Mouse (Mus musculus) CH12.LX (cell line): ENCODE results near the gene Cmtm7. TPM values are rescaled to one million over a fixed set of nuclear protein-coding genes. Genes with fewer than 3 reads are reported as not detected.
A peak's percentile ranks its signal among the peaks of the same experiment; 100 is the strongest.

ENCODE experiments used
- DNase-seq: peaks from one replicate; pipeline ENCODE4 v3.0.0-alpha.2; 2013; ENCODE audit errors: extremely low read depth
- H3K27ac ChIP-seq: 2 replicates; pipeline ENCODE4 v1.5.1; 2012; ENCODE audit warnings: low read depth, mild to moderate bottlenecking, control low read depth, moderate library complexity; ENCODE audit not compliant: insufficient read depth
- H3K27me3 ChIP-seq: replicated peaks from 2 replicates; pipeline ENCODE3; 2012; ENCODE audit warnings: inconsistent platforms
- H3K36me3 ChIP-seq, 2 experiments: replicated peaks in 1 of 2; 2 replicates each; pipeline versions ENCODE3 to v1.6.1; 2012; ENCODE audit warnings: inconsistent platforms in 1 of 2, low read length in 1 of 2, mild to moderate bottlenecking in 1 of 2, mixed read lengths in 1 of 2, moderate library complexity in 1 of 2; ENCODE audit not compliant: control insufficient read depth in 1 of 2, insufficient read depth in 1 of 2
- H3K4me1 ChIP-seq, 2 experiments: 2 replicates each; pipeline ENCODE4 v1.6.1; 2012; ENCODE audit warnings: inconsistent platforms in 1 of 2, moderate library complexity in 1 of 2; ENCODE audit not compliant: insufficient read depth in 2 of 2, control insufficient read depth in 1 of 2
- H3K4me2 ChIP-seq: 2 replicates; pipeline ENCODE4 v1.6.1; 2012; ENCODE audit warnings: low read depth, mild to moderate bottlenecking, control low read depth; ENCODE audit not compliant: poor library complexity, insufficient read depth, severe bottlenecking
- H3K4me3 ChIP-seq, 3 experiments: fragments of 150-350 bp in 1 of 3; sonication (generic) in 1 of 3; replicated peaks in 1 of 3; 2 replicates each; pipeline versions ENCODE3 to v1.5.1; 2011 to 2012; ENCODE audit warnings: low read depth in 2 of 3, low read length in 2 of 3, mild to moderate bottlenecking in 2 of 3, moderate library complexity in 2 of 3, control low read depth in 1 of 3, improper control_type of control experiment in 1 of 3, inconsistent platforms in 1 of 3, mixed read lengths in 1 of 3; ENCODE audit not compliant: poor library complexity in 1 of 3
- H3K79me2 ChIP-seq: replicated peaks from 2 replicates; pipeline ENCODE4 v1.6.1; 2012; ENCODE audit warnings: mild to moderate bottlenecking, moderate library complexity; ENCODE audit not compliant: control insufficient read depth, poor library complexity, insufficient read depth, severe bottlenecking; ENCODE audit errors: extremely low read depth
- H3K9ac ChIP-seq: 2 replicates; pipeline ENCODE4 v1.6.1; 2012; ENCODE audit warnings: low read depth, mild to moderate bottlenecking, control low read depth, moderate library complexity; ENCODE audit not compliant: insufficient read depth
- H3K9me3 ChIP-seq: replicated peaks from 2 replicates; pipeline ENCODE3; 2012; ENCODE audit warnings: low read length, inconsistent platforms, mixed read lengths
- CHD2 ChIP-seq: IDR thresholded peaks from 2 replicates; pipeline ENCODE4 v1.6.1; 2011; ENCODE audit warnings: low read length, improper control_type of control experiment
- CTCF ChIP-seq, 2 experiments: IDR thresholded peaks in 1 of 2; conservative IDR thresholded peaks in 1 of 2; 2 replicates each; pipeline ENCODE4 v1.5.1; 2011 to 2012; ENCODE audit warnings: low read depth in 2 of 2, low read length in 2 of 2, improper control_type of control experiment in 1 of 2, inconsistent platforms in 1 of 2, mild to moderate bottlenecking in 1 of 2, moderate library complexity in 1 of 2
- ETS1 ChIP-seq: conservative IDR thresholded peaks from 2 replicates; pipeline ENCODE4 v1.6.1; 2012; ENCODE audit warnings: low read depth, mild to moderate bottlenecking, inconsistent platforms, low read length, improper control_type of control experiment, moderate library complexity
- HCFC1 ChIP-seq: IDR thresholded peaks from 2 replicates; pipeline ENCODE4 v1.6.1; 2012; ENCODE audit warnings: low read depth, mild to moderate bottlenecking, inconsistent platforms, low read length, improper control_type of control experiment
- KAT2A ChIP-seq: IDR thresholded peaks from 2 replicates; pipeline ENCODE4 v1.6.1; 2012; ENCODE audit warnings: low read length, improper control_type of control experiment, inconsistent platforms; ENCODE audit not compliant: insufficient replicate concordance
- MAFK ChIP-seq: IDR thresholded peaks from 2 replicates; pipeline ENCODE4 v1.6.1; 2011; ENCODE audit warnings: low read length, improper control_type of control experiment; ENCODE audit not compliant: insufficient replicate concordance
- MAX ChIP-seq: IDR thresholded peaks from 2 replicates; pipeline ENCODE4 v1.6.1; 2011; ENCODE audit warnings: low read length, improper control_type of control experiment
- MAZ ChIP-seq: IDR thresholded peaks from 2 replicates; pipeline ENCODE4 v1.6.1; 2012; ENCODE audit warnings: low read depth, mild to moderate bottlenecking, inconsistent platforms, low read length, improper control_type of control experiment, moderate library complexity
- MXI1 ChIP-seq: IDR thresholded peaks from 2 replicates; pipeline ENCODE4 v1.6.1; 2011; ENCODE audit warnings: mild to moderate bottlenecking, low read depth, low read length, improper control_type of control experiment
- PAX5 ChIP-seq: IDR thresholded peaks from 2 replicates; pipeline ENCODE4 v1.6.1; 2012; ENCODE audit warnings: low read length, inconsistent platforms, mixed read lengths
- SMC3 ChIP-seq: IDR thresholded peaks from 2 replicates; pipeline ENCODE4 v1.6.1; 2011; ENCODE audit warnings: low read depth, low read length, improper control_type of control experiment
- TBP ChIP-seq: conservative IDR thresholded peaks from 2 replicates; pipeline ENCODE4 v1.6.1; 2011; ENCODE audit warnings: low read depth, low read length, improper control_type of control experiment
- USF1 ChIP-seq: IDR thresholded peaks from 2 replicates; pipeline ENCODE4 v1.6.1; 2014; ENCODE audit warnings: low read depth, mild to moderate bottlenecking, inconsistent platforms, low read length, improper control_type of control experiment
- USF2 ChIP-seq: conservative IDR thresholded peaks from 2 replicates; pipeline ENCODE4 v1.6.1; 2011; ENCODE audit warnings: low read depth, low read length, improper control_type of control experiment
- ZKSCAN1 ChIP-seq: IDR thresholded peaks from 2 replicates; pipeline ENCODE4 v1.6.1; 2012; ENCODE audit warnings: low read depth, inconsistent platforms, low read length, improper control_type of control experiment, borderline replicate concordance
- dilution Hi-C: fragments of 300-500 bp; cut with MboI; formaldehyde crosslinking; loops from 2 replicates; pipeline ENCODE4 v1.14.3; 2020; ENCODE audit warnings: low sequenced_read_pairs; ENCODE audit not compliant: extremely low pct_unique_long_range_greater_than_20kb, extremely low pct_ligation_motif_present
- in situ Hi-C: fragments of 300-500 bp; cut with MboI; formaldehyde crosslinking; loops from 3 replicates; pipeline ENCODE4 v1.14.3; 2019; ENCODE audit warnings: low sequenced_read_pairs, low pct_ligation_motif_present, low pct_unique_long_range_greater_than_20kb, mixed read lengths
- polyA plus RNA-seq: library from polyadenylated mRNA; unstranded; fragments of >175 nt; gene quantifications from 2 replicates; pipeline ENCODE4 v1.2.1, GENCODE M21; 2012; ENCODE audit warnings: low read depth; ENCODE audit not compliant: insufficient read length
- total RNA-seq, 2 experiments: library from RNA; depleted of rRNA; stranded (reverse); fragments of 300-350 nt in 1 of 2; fragments of >200 nt in 1 of 2; gene quantifications; 2 replicates each; pipeline ENCODE4 v1.2.3; 2012 to 2014

Gene Cmtm7
- total and polyA plus RNA-seq, 3 experiments = 45.5 to 80.8 (median 46.0) TPM

DNA sequence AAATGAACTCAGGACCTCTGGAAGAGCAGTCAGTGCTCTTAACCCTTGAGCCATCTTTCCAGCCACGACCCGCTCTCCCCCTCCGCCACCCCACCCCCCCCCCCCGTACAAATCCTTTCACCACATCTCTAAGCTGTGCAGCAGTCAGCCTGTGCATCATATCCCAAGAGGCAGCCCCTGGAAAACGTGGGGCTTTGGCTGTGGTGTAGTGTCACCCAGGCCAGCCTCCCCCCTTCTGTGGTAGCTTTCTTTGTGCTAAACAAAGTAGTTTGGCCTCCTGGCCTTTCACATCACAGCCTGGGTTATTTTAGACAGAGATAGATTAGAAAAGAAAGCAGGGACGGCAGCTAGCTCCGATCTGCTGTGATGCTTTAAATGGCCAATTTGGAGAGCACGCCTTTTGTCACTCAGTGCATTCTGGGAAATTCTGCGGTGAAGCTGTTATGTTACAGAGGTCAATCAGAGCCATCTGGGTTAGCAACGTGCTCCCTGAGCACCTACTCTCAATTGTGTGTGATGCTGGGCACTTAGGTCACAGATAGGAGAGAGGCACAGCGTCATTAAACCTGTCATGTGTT is 14.9 kb upstream of the Cmtm7 start:
- Histone ChIP-seq H3K27me3 (no peaks in the 10 kb centered on the region), H3K36me3 (no peaks in the 10 kb centered on the region), H3K4me3 (no peak overlapping the region), H3K9me3 (no peaks in the 10 kb centered on the region), H3K27ac (no peak overlapping the region), H3K4me2 (no peak overlapping the region), H3K79me2 (no peaks in the 10 kb centered on the region), H3K4me1 (peaks cover 0 to 13% of the 10 kb centered on the region in 2 experiments; a peak in 2 of 4 replicates), H3K9ac (no peak overlapping the region)
- TF ChIP-seq SMC3 (no peak), USF2 (no peak), CTCF (conservative IDR thresholded peaks at IDR 0.05 in 1 of 2, IDR thresholded peaks at IDR 0.05 in 1 of 2; ENCODE audit: low read depth in 2 of 2, low read length in 2 of 2) (no peak), CHD2 (no peak), MAFK (no peak), USF1 (no peak), KAT2A (no peak), MAX (no peak), ZKSCAN1 (no peak), MXI1 (no peak), TBP (no peak)
- no peak for DNase-seq
- in situ Hi-C loops = loop anchor here (10.0 kb wide), 1 partner anchor 128 kb away; no protein-coding TSS in a partner anchor
- dilution Hi-C loops = no loop called here

DNA sequence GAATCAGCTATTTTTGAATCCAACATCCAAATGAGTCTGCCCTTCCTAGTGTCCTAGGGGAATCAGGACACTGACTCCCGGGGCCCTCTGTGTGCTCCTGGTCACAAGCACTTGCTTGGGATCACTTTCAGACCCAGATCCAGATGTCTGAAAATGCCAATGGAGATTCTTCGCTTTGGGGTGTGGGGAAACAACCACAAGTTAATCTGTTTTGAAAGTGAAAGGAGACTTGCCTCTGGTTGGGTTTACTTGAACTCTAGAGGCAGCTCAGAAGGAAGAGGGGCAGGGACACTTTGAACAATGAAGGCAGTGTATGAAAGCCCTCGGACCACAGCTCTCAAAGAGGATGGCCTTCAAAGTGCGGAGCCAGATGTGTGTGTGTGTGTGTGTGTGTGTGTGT is 12.8 kb upstream of the Cmtm7 start:
- Histone ChIP-seq H3K4me1 (peaks cover 0 to 13% of the 10 kb centered on the region in 2 experiments; a peak in 2 of 4 replicates), H3K79me2 (no peaks in the 10 kb centered on the region), H3K27me3 (no peaks in the 10 kb centered on the region), H3K36me3 (no peaks in the 10 kb centered on the region), H3K9me3 (no peaks in the 10 kb centered on the region), H3K9ac (no peak overlapping the region), H3K27ac (no peak overlapping the region), H3K4me3 (no peak overlapping the region), H3K4me2 (peak overlapping the region; percentile 2; the same call in 1 of the 2 replicates)
- dilution Hi-C loops = no loop called here
- TF ChIP-seq PAX5 (no peak), USF1 (no peak), HCFC1 (no peak), USF2 (no peak), MAZ (no peak), SMC3 (no peak), ETS1 (no peak), CTCF (conservative IDR thresholded peaks at IDR 0.05 in 1 of 2, IDR thresholded peaks at IDR 0.05 in 1 of 2; ENCODE audit: low read depth in 2 of 2, low read length in 2 of 2) (no peak)
- in situ Hi-C loops = loop anchor here (5.0 to 10.0 kb wide), 2 partner anchors 37 to 130 kb away; no protein-coding TSS in a partner anchor
- no peak for DNase-seq
